Mouse (Mus musculus) liver, embryonic 14.5 days (tissue): ENCODE results near the gene Npas3.

Source experiments
- CTCF ChIP-seq: IDR thresholded peaks from 2 replicates; pipeline ENCODE4 v1.5.1; 2016; ENCODE audit warnings: antibody characterized with exemption, low read depth, control low read depth
- EP300 ChIP-seq: IDR thresholded peaks from 2 replicates; pipeline ENCODE4 v1.6.1; 2016; ENCODE audit warnings: antibody characterized with exemption, low read depth

GRCm38 (mm10) chr12:53771394-53771936 is 523.0 kb downstream of the Npas3 start:
- no peak for TF ChIP-seq CTCF
- no peak for TF ChIP-seq EP300
